Mouse (Mus musculus) cortical plate, adult 2 months (tissue): ENCODE measurements at regions not wholly inside any gene's neighbourhood (a gene's known extent, or its start where the extent isn't known, plus 50 kb on each side); places are given as distances from the start of the nearest gene placed in this dataset.

ENCODE experiments used
- CTCF ChIP-seq: fragments of 200-500 bp; IDR thresholded peaks from 2 replicates; pipeline ENCODE4 v1.5.1; 2011; ENCODE audit warnings: mild to moderate bottlenecking, control low read depth, low read length; ENCODE audit not compliant: insufficient read depth; ENCODE audit errors: extremely low read depth
- POLR2A ChIP-seq: fragments of 200-500 bp; IDR thresholded peaks from 2 replicates; pipeline ENCODE4 v1.6.1; 2011; ENCODE audit warnings: mild to moderate bottlenecking, low read length, control low read depth; ENCODE audit not compliant: insufficient read depth; ENCODE audit errors: extremely low read depth

DNA sequence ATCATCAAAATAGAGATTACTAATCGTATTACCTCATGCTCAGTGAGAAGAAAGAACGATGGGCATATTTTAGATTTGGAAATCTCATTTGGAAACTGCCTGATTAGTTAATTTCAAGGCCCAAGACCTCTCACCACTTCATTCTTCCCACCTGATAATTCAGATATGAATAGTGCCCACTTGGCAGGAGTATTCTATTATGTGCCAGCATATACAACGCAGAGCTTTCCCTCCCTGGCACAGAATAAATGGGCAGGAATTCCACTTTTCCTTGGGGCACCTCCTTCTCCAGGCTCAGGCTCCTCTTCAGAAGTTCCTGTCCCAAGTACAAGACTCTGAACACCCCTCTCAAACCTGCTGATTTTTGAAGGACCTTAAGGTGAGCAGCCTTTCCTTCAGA lies 308.7 kb downstream of the Elavl2 start:
- no peak for TF ChIP-seq CTCF
- TF ChIP-seq POLR2A = no peak
